Mouse (Mus musculus): ENCODE data around the gene Gpd2.

GRCm38 (mm10) chr2:57326091-57326490 lies 88.7 kb downstream of the Gpd2 start:
- TF ChIP-seq GATA1 (IDR thresholded peaks at IDR 0.05; ENCODE audit: borderline replicate concordance, low read length) (no peak), CTCF (IDR thresholded peaks at IDR 0.05; ENCODE audit: low read depth, low read length) (no peak)

All from G1E (cell line).